Mouse (Mus musculus): ENCODE results near the gene Ninj2. TPM values are rescaled to one million over a fixed set of nuclear protein-coding genes. Genes with fewer than 3 reads are reported as not detected.
A peak's percentile ranks its signal among the peaks of the same experiment; 100 is the strongest.

The Ninj2 gene
- polyA plus RNA-seq, 1 experiment from 2014 or later = not detected

- Histone ChIP-seq H3K4me3 (ENCODE audit: low read depth, low read length) (no peak overlapping the region), H3K9ac (ENCODE audit: low read depth, low read length) (no peak overlapping the region), H3K4me1 (replicated peaks; ENCODE audit: control insufficient read depth, insufficient read depth, low read length) (peaks cover 4% of the 10 kb centered on the region; the same call in 1 of the 2 replicates), H3K36me3 (ENCODE audit: control insufficient read depth, insufficient read depth) (no peaks in the 10 kb centered on the region), H3K27me3 (replicated peaks; ENCODE audit: control insufficient read depth, insufficient read depth, low read length) (no peaks in the 10 kb centered on the region), H3K9me3 (ENCODE audit: control insufficient read depth) (no peaks in the 10 kb centered on the region), H3K27ac (ENCODE audit: low read depth, low read length) (no peak overlapping the region), H3K4me2 (replicated peaks; ENCODE audit: low read depth) (no peak overlapping the region)
- no peak for TF ChIP-seq CTCF (IDR thresholded peaks at IDR 0.05; ENCODE audit: low read depth)
- ATAC-seq = no peak
- 73% methylated on average over 1 of the region's 1 CpGs for WGBS
Observed at GRCm38 (mm10) chr6:120193793-120194192, 100.6 kb downstream of the Ninj2 start.

- H3K4me2 ChIP-seq (replicated peaks; ENCODE audit: low read depth) = no peak overlapping the region
- no peak overlapping the region for H3K27ac ChIP-seq (ENCODE audit: low read depth, low read length)
- no peaks in the 10 kb centered on the region for H3K36me3 ChIP-seq (ENCODE audit: control insufficient read depth, insufficient read depth)
- no peak overlapping the region for H3K9ac ChIP-seq (ENCODE audit: low read depth, low read length)
- no peak overlapping the region for H3K4me3 ChIP-seq (ENCODE audit: low read depth, low read length)
- TF ChIP-seq CTCF (IDR thresholded peaks at IDR 0.05; ENCODE audit: low read depth) = no peak
- H3K4me1 ChIP-seq (replicated peaks; ENCODE audit: control insufficient read depth, insufficient read depth, low read length) = peaks cover 4% of the 10 kb centered on the region; the same call in 1 of the 2 replicates
- H3K27me3 ChIP-seq (replicated peaks; ENCODE audit: control insufficient read depth, insufficient read depth, low read length) = no peaks in the 10 kb centered on the region
- 68% methylated on average over 10 of the region's 10 CpGs for WGBS
- no peak for ATAC-seq
- H3K9me3 ChIP-seq (ENCODE audit: control insufficient read depth) = no peaks in the 10 kb centered on the region
Observed at GRCm38 (mm10) chr6:120194305-120194704, 101.2 kb downstream of the Ninj2 start.

- Histone ChIP-seq H3K4me3 (ENCODE audit: low read depth, low read length) (no peak overlapping the region), H3K4me2 (replicated peaks; ENCODE audit: low read depth) (no peak overlapping the region), H3K27me3 (replicated peaks; ENCODE audit: control insufficient read depth, insufficient read depth, low read length) (no peaks in the 10 kb centered on the region), H3K9me3 (ENCODE audit: control insufficient read depth) (no peaks in the 10 kb centered on the region), H3K27ac (ENCODE audit: low read depth, low read length) (no peak overlapping the region), H3K36me3 (ENCODE audit: control insufficient read depth, insufficient read depth) (no peaks in the 10 kb centered on the region), H3K4me1 (replicated peaks; ENCODE audit: control insufficient read depth, insufficient read depth, low read length) (peaks cover 4% of the 10 kb centered on the region; the same call in 1 of the 2 replicates), H3K9ac (ENCODE audit: low read depth, low read length) (no peak overlapping the region)
- no peak for TF ChIP-seq CTCF (IDR thresholded peaks at IDR 0.05; ENCODE audit: low read depth)
- WGBS = 17% methylated on average over 7 of the region's 7 CpGs
- no peak for ATAC-seq
Observed at GRCm38 (mm10) chr6:120194963-120195362, 101.8 kb downstream of the Ninj2 start.

- no peak for ATAC-seq
- Histone ChIP-seq H3K27ac (ENCODE audit: low read depth, low read length) (no peak overlapping the region), H3K4me1 (replicated peaks; ENCODE audit: control insufficient read depth, insufficient read depth, low read length) (no peaks in the 10 kb centered on the region; the same call in 1 of the 2 replicates), H3K9me3 (ENCODE audit: control insufficient read depth) (no peaks in the 10 kb centered on the region), H3K36me3 (ENCODE audit: control insufficient read depth, insufficient read depth) (no peaks in the 10 kb centered on the region), H3K27me3 (replicated peaks; ENCODE audit: control insufficient read depth, insufficient read depth, low read length) (no peaks in the 10 kb centered on the region), H3K4me3 (ENCODE audit: low read depth, low read length) (no peak overlapping the region), H3K9ac (ENCODE audit: low read depth, low read length) (no peak overlapping the region), H3K4me2 (replicated peaks; ENCODE audit: low read depth) (no peak overlapping the region)
- TF ChIP-seq CTCF (IDR thresholded peaks at IDR 0.05; ENCODE audit: low read depth) = peak; percentile 63
- 28% methylated on average over 2 of the region's 2 CpGs for WGBS
Observed at GRCm38 (mm10) chr6:120196837-120197236, 103.7 kb downstream of the Ninj2 start.

- no peak overlapping the region for H3K27ac ChIP-seq (ENCODE audit: low read depth, low read length)
- no peak overlapping the region for H3K9ac ChIP-seq (ENCODE audit: low read depth, low read length)
- no peaks in the 10 kb centered on the region for H3K9me3 ChIP-seq (ENCODE audit: control insufficient read depth)
- no peaks in the 10 kb centered on the region for H3K27me3 ChIP-seq (replicated peaks; ENCODE audit: control insufficient read depth, insufficient read depth, low read length)
- ATAC-seq = no peak
- WGBS = 34% methylated on average over 9 of the region's 9 CpGs
- no peaks in the 10 kb centered on the region for H3K4me1 ChIP-seq (replicated peaks; ENCODE audit: control insufficient read depth, insufficient read depth, low read length)
- H3K4me3 ChIP-seq (ENCODE audit: low read depth, low read length) = no peak overlapping the region
- TF ChIP-seq CTCF (IDR thresholded peaks at IDR 0.05; ENCODE audit: low read depth) = peak; percentile 98
- no peaks in the 10 kb centered on the region for H3K36me3 ChIP-seq (ENCODE audit: control insufficient read depth, insufficient read depth)
- H3K4me2 ChIP-seq (replicated peaks; ENCODE audit: low read depth) = no peak overlapping the region
Observed at GRCm38 (mm10) chr6:120197964-120198363, 104.8 kb downstream of the Ninj2 start.

- 29% methylated on average over 10 of the region's 10 CpGs for WGBS
- no peaks in the 10 kb centered on the region for H3K4me1 ChIP-seq (replicated peaks; ENCODE audit: control insufficient read depth, insufficient read depth, low read length)
- no peak overlapping the region for H3K9ac ChIP-seq (ENCODE audit: low read depth, low read length)
- H3K4me3 ChIP-seq (ENCODE audit: low read depth, low read length) = no peak overlapping the region
- no peaks in the 10 kb centered on the region for H3K9me3 ChIP-seq (ENCODE audit: control insufficient read depth)
- ATAC-seq = peak; percentile 88
- no peaks in the 10 kb centered on the region for H3K36me3 ChIP-seq (ENCODE audit: control insufficient read depth, insufficient read depth)
- H3K4me2 ChIP-seq (replicated peaks; ENCODE audit: low read depth) = peak overlapping the region; percentile 43
- no peaks in the 10 kb centered on the region for H3K27me3 ChIP-seq (replicated peaks; ENCODE audit: control insufficient read depth, insufficient read depth, low read length)
- peak; percentile 63 for TF ChIP-seq CTCF (IDR thresholded peaks at IDR 0.05; ENCODE audit: low read depth)
- peak overlapping the region; percentile 79 for H3K27ac ChIP-seq (ENCODE audit: low read depth, low read length)
Observed at GRCm38 (mm10) chr6:120199638-120200394, 106.7 kb downstream of the Ninj2 start.

Data from intestine, postnatal 0 days (tissue).